Mouse (Mus musculus) testis, postnatal 14 days (tissue): ENCODE data around the gene Sgms1.

Experiments used
- DNase-seq: peaks from one replicate; pipeline ENCODE4 v3.0.0; 2021; ENCODE audit warnings: low spot score

The Sgms1 gene

DNA sequence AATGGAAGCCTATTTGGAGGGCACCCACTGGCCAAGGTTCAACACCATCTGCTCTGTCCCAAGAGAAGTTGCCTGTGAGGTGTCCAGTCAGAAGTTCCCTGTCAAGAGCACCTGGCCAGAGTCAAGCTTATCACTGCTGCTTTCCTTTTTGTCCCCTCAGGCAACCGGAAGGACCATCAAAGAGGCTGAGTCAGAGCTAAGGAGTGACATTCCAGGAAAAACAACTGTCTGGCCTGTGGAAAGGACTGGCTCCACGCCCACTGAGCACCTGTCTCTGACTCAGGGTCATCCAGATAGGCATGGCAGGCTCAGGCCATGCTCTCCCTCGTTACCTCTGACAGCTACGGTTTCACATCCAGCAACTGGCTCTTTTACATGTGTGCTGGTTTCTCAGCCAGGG, 147.4 kb downstream of the Sgms1 start:
- no peak for DNase-seq

DNA sequence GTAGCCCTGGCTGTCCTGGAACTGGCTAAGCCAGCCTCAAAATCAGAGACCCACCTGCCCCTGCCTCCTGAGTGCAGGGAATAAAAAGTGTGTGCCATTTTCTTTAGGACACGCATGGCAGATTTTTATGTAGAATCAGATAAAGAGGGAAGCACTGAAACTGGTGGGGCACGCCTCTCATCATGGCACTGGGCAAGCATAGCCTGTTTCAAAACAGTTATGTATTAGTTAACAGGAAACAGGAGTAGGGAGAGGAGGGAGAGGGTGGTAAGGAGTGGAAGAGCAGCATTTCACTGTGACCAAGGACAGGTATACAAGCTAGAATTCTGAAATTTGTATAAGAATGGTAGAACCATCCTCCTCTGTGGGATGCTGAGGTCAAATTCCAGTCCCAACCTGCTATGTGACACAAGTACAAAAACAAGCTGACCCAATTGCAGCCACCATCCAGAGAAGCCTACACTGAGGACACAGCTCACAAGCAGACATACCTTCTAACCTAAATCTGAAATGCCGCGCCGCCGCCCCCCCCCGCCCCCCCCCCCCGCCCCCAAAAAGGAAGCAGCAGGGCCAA, 149.0 kb downstream of the Sgms1 start:
- DNase-seq: no peak

DNA sequence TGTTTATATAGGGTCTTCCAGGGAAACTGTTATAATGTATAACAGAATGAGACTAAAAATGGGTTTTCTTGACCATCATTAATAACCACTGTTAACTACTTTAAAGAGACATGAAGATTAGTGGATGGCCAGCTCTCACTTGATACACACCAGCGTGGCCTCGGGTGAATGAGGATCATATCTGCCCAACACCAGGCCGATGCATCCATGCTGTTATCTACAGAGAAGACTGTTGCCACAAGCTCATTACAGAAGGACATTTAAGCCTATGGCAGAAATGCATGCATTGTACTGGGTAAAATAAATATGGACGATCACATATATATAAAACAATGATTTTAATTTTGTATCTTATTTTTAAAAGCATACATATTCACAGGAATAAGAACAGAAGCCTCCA, 149.6 kb downstream of the Sgms1 start:
- no peak for DNase-seq

- no peak for DNase-seq
Measured at GRCm38 (mm10) chr19:32239459-32239792, 150.1 kb downstream of the Sgms1 start.

- no peak for DNase-seq
Measured at GRCm38 (mm10) chr19:32238722-32239458, 150.6 kb downstream of the Sgms1 start.

DNA sequence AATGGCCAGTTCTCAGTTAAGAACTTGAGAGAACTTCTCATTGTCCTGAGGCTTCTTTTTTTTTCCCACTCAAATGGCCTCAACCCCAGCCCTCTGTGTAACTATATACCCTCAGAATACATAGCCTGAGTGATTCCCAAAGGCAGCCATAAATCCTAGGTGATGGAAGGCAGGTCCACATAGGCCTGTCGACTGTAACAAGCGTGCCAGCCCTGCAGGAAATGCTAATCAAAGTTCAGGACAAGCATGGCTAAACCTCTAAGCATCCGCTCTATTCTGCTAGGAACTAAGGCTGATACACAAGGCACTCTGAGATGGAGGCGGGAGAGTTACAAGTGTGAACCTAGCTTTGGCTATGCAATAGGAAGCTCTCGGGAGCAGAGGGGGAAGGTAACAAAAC, 151.8 kb downstream of the Sgms1 start:
- no peak for DNase-seq

DNA sequence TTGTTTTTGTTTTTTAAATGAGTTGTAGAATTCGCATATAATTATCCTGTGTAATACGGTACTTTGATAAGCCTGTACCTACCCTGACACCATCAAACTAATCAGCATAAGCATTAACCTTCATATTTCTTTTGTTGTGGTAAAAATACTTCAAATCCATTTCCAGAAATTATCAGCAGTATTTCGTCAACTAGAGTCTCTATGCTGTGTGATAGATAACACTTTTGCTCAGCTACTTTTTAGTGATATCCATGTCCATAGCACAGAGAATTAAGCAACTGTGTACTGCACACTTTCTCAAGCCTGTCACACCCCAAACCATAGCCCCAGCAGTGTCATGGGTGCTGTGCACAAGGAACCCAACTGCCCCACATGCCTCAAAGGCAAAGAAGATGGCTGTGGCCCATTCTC, 152.3 kb downstream of the Sgms1 start:
- no peak for DNase-seq

DNA sequence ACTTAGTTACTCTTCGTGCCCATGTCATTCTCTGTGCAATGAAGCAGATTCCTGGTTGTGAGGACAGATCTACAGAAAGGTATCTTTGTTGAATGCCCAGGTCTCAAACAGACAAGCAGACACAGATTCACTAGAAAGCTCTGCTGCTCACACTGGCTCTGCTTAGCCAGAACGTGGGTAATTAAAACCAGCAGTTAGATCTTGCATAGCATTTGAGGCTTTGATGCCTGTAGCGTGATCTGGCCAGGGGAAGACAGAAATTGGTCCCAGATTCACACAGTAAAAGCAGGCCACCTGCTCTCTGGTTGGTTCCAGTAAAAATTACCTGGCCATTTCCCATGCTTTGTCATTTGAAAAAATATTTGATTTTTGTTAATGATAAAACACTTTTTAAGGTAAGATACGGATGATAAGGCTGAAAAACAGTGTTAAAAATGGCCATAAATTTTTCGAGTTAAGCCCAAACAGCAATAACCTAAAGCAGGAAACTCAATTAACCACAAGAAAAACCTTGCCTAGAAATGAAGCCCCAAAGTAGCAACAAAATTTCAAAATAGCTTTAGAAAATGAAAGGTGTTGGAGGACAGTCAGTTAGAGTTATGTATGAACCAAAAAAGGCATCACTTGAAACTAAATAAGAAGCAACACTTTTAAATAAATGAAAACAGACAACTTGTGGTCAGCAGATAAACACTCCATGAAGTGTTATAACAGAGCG, 154.6 kb downstream of the Sgms1 start:
- DNase-seq: no peak

DNA sequence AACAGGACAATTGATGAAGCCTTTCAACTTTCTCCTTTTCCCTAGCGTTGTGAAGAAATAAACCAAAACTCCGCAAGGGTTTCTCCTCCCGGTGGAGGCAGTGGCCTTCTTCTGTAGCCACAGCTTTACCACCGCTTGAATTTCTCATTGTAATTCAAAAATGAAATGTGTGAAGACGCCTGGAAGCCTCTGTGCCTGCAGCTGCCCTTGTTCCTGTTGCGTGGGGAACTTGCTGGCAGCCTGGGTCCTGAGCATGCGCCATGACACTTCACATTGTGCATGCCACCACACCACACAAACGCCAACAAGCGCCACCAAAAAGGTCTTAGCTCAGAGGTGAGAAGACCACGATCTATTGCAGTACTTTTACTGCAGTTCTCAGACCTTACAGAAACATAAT, 158.2 kb downstream of the Sgms1 start:
- DNase-seq: no peak

DNA sequence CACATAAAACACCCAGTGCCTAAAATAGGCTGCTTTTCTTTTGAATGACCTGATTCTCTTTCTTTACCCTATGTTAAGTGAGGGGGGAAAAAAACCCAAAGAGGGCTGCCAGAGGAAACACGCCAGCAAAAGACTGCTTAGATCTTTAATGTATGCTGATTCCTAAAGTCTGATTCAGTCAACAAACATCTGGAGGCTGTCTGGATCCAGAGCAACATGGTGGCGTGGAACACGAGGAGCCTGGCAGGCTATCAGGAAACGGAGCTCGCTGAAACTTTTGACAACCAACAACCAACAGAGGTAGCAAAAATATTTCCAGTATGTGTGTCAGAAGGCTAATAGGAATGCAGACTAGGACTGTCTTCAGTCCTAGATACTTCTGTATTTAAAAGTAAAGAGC, 158.7 kb downstream of the Sgms1 start:
- no peak for DNase-seq

DNA sequence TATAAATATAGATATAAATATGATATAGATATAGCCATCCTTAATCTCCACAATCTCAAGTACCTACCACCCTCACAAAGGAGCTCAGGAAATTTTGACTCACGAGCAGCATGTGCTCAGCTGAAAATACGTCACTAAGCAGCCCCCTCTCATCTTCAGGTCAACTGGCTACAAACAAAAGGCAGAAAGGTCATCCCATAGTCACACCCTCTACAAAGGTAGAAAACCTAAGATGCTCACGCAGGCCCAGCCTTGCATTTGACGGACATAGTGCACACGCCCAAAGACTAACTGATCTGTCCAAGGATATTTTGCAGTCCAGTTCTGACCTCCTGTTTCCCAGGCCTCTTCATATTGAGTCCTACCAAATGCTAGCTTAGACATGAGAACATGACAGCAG, 159.2 kb downstream of the Sgms1 start:
- no peak for DNase-seq

GRCm38 (mm10) chr19:32229776-32230175, 159.7 kb downstream of the Sgms1 start:
- no peak for DNase-seq

- no peak for DNase-seq
Measured at GRCm38 (mm10) chr19:32227175-32227574, 162.3 kb downstream of the Sgms1 start.

DNA sequence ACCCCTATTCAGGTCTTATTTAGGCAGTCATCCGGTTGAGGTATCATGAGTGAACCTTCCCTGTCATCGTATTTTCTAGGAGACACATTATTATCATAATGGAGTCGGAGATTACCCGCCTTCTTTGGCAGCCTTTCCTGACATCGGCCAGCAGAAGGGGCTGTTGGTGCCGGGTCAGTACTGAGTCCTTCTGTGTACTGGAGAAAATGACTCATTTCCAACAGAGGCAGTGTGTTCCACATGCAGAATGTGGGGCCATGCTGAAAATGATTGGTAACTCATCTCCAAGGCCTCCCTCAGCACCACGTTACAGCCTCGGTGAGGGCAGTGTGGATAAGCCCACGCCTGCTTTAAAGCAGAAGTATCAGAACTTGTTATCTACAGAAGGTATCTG, 164.4 kb downstream of the Sgms1 start:
- DNase-seq: no peak

GRCm38 (mm10) chr19:32224318-32225096, 165.0 kb downstream of the Sgms1 start:
- DNase-seq: no peak

DNA sequence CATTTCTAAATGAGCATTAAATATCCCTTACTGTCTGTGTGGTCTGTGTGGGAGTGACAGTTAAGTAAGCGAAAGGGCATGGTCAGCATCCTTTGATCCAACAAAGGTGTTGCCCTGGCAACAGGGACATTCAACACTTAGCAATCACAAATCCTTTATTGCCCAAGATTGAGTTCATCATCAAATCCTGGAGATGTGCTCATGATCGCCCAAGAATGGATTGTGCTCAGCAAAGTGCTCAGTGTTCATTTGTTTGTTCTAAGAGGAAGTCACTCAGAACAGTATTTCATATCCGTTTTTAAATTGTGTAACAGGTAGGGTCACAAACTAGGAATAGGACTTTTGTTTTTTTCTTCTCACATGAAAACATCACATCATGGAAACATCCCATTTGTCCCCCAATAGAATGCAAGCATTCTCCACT, 165.8 kb downstream of the Sgms1 start:
- DNase-seq: no peak

GRCm38 (mm10) chr19:32222083-32222482, 167.4 kb downstream of the Sgms1 start:
- no peak for DNase-seq

- DNase-seq: no peak
Measured at GRCm38 (mm10) chr19:32220991-32221390, 168.5 kb downstream of the Sgms1 start.

DNA sequence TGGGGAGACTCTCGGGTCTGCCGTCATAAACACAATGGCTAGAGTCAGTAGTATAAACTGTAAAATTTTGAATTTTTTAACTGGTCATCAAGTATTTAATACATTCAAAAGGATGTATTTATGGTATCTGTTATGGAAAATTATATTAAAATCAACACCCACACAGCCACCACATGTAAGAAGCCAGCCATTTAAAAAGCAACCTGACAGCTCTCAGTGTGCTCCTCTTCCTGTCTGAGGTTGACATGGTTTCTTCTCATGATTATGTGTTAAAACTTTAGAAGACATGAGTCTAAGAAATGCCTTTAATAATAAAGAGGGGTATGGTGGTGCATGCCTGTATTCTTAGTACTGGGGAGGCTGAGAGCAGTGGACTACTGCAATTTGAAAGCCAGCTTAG, 172.8 kb downstream of the Sgms1 start:
- DNase-seq: no peak

GRCm38 (mm10) chr19:32214905-32215806, 174.4 kb downstream of the Sgms1 start:
- no peak for DNase-seq

DNA sequence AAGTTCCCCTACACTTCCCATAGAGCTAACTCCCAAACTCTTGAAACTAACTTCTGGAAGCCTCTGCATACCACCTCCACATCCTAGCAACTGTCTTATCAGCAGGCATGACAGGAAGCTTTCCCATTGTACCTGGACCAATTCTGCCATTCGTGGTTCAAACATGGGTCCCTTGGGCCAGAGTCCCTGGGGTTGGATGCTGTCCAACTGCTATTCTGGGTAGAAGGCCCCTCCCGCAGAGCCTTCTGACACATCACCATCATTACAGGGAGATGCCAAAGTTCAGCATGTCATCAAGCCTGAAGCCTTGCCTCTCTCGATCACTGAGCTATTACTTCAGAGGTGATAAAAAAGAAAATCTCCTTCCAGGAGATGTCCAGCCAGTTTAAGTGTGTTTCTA, 175.9 kb downstream of the Sgms1 start:
- DNase-seq: no peak

DNA sequence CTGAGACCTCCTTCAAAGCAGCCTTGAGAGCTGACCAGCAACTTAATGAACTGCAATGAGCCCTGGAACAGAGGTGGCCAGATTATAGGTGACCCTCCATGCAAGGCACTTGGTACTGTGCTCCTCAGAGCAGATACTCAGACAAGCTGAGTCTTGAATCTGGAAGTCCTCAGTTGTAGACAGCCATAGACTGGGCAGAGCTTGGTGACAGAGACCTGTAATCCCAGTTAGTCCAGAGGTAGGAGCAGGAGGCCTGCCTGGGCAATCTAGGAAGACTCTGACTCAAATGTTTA, 178.3 kb downstream of the Sgms1 start:
- no peak for DNase-seq
